Mouse (Mus musculus): ENCODE measurements around the gene Gm30302.

The Gm30302 gene

GRCm38 (mm10) chr13:49738011-49738410 is 60.8 kb downstream of the Gm30302 start:
- ATAC-seq (ENCODE audit: low TSS enrichment), result no peak

GRCm38 (mm10) chr13:49736430-49736829 is 62.4 kb downstream of the Gm30302 start:
- ATAC-seq (ENCODE audit: low TSS enrichment), result no peak
